ENCODE assay signal across 18 mouse cellular contexts in the genomic region with DNA sequence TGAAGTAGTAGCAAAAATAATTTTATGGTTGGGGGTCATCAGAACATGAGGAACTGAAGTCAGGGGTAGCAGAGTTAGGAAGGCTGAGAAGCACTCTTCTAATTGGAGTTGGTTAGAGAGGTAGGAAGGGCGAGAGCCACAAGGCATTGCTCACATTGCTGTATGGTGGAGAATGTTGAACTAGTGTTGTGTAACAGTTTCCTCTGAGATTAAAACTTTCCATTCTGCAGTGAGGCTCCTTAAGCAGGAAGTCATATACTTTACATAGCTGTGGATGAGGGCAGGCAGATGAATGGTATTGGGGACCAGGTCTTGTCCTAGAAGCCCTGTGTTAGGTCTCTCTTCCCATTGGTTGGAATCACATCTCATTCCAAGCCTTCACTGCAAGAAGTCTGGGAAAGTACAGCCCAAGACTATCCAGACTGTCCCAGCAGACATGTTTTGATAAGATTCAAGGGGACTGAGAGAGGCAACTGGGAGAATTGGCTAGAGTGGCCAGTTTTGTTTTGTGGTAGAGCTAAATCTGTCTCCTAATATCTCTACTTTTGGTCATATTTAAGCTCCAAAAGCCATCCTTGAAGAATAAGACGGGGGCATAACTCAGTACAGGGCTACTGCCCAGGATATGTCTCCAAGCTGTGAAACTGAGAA.
DNase-seq lines count a peak whose midpoint lies in the region; ATAC-seq and TF ChIP-seq lines count a peak whose summit lies in the region.
"Had no signal": no experiment of that assay in that cellular context is flagged by ENCODE, and none has a peak within 500 bp of the region (broad histone marks: within the 10 kb centered on the region; RNA-seq: fewer than 3 reads in every experiment).

No protein-coding gene starts in this region.

- no peak overlapping the region for H3K4me3 ChIP-seq in liver, adult 2 months (ENCODE audit: insufficient read depth, low read depth, low read length)
- no peak overlapping the region for H3K4me3 ChIP-seq in liver, embryonic 11.5 days (ENCODE audit: low read depth, low read length)
- H3K4me3 ChIP-seq in bone marrow macrophage, adult 2 months (ENCODE audit: insufficient read depth, low read length) = no peak overlapping the region
- H3K4me3 ChIP-seq: embryonic facial prominence, embryonic 15.5 days; forebrain, embryonic 10.5 days; stomach, embryonic 15.5 days had no signal

- H3K4me2 ChIP-seq in liver, embryonic 11.5 days = no peak overlapping the region
- H3K4me2 ChIP-seq: embryonic facial prominence, embryonic 15.5 days; stomach, embryonic 15.5 days had no signal

- 64% methylated on average over 2 of the region's 2 CpGs for WGBS in liver, adult 2 months
- WGBS in liver, embryonic 11.5 days = 68% methylated on average over 2 of the region's 2 CpGs

- TF ChIP-seq CTCF in liver, adult 2 months (IDR thresholded peaks at IDR 0.05; ENCODE audit: low read depth, low read length) = no peak
- TF ChIP-seq CTCF in bone marrow macrophage, adult 2 months (IDR thresholded peaks at IDR 0.05; ENCODE audit: low read depth, low read length) = no peak

- no peaks in the 10 kb centered on the region for H3K79me2 ChIP-seq in liver, adult 2 months (ENCODE audit: control insufficient read depth, insufficient read depth, low read length)

- TF ChIP-seq POLR2A in liver, adult 2 months (IDR thresholded peaks at IDR 0.05; ENCODE audit: extremely low read depth, insufficient read depth, low read length) = no peak
- no peak for TF ChIP-seq POLR2A in bone marrow macrophage, adult 2 months (IDR thresholded peaks at IDR 0.05; ENCODE audit: borderline replicate concordance, low read depth, low read length)

- DNase-seq in liver, adult 2 months (ENCODE audit: extremely low read depth, low read depth, low spot score) = peak; percentile 65
- no peak for DNase-seq in liver, embryonic 11.5 days (ENCODE audit: low spot score)
- no peak for DNase-seq in yolk sac, embryonic 10.5 days (ENCODE audit: low spot score)
- no peak for DNase-seq in right cerebral cortex, postnatal 25 days
- DNase-seq: cerebellum, postnatal 10 days; embryo, embryonic 11 days; gastrocnemius, postnatal 36 days; heart, postnatal 36 days; kidney, adult 18-20 months; kidney, postnatal 14 days; right cerebral cortex, adult 18-20 months had no signal

- H3K9ac ChIP-seq in liver, adult 2 months (ENCODE audit: low read depth, low read length) = no peak overlapping the region
- H3K9ac ChIP-seq in liver, embryonic 11.5 days (ENCODE audit: low read depth, low read length) = no peak overlapping the region
- H3K9ac ChIP-seq: embryonic facial prominence, embryonic 15.5 days; stomach, embryonic 15.5 days had no signal

- peaks cover 29% of the 10 kb centered on the region for H3K4me1 ChIP-seq in liver, adult 2 months (ENCODE audit: control insufficient read depth, insufficient read depth, low read length)
- H3K4me1 ChIP-seq in liver, embryonic 11.5 days (replicated peaks; ENCODE audit: control insufficient read depth, insufficient read depth, low read length) = no peaks in the 10 kb centered on the region
- H3K4me1 ChIP-seq in bone marrow macrophage, adult 2 months (ENCODE audit: control insufficient read depth, insufficient read depth, low read length) = peaks cover 22% of the 10 kb centered on the region
- H3K4me1 ChIP-seq: stomach, embryonic 15.5 days had no signal

- H3K36me3 ChIP-seq in liver, adult 2 months (ENCODE audit: control insufficient read depth, insufficient read depth, low read length) = no peaks in the 10 kb centered on the region
- H3K36me3 ChIP-seq in liver, embryonic 11.5 days (ENCODE audit: control insufficient read depth, insufficient read depth, low read length) = no peaks in the 10 kb centered on the region
- H3K36me3 ChIP-seq: embryonic facial prominence, embryonic 15.5 days; forebrain, embryonic 10.5 days; stomach, embryonic 15.5 days had no signal

- no peaks in the 10 kb centered on the region for H3K9me3 ChIP-seq in liver, embryonic 11.5 days (ENCODE audit: control insufficient read depth, low read length)
- H3K9me3 ChIP-seq: embryonic facial prominence, embryonic 15.5 days; forebrain, embryonic 10.5 days; stomach, embryonic 15.5 days had no signal

- no peak for ATAC-seq in liver, embryonic 11.5 days (replicated peaks; ENCODE audit: low FRiP score)
- ATAC-seq in hematopoietic stem cell, adult 5-6 weeks (replicated peaks in 1 of 2; ENCODE audit: insufficient read depth in 1 of 2, low FRiP score in 2 of 2, low TSS enrichment in 1 of 2, low read depth in 1 of 2, poor library complexity in 2 of 2, severe bottlenecking in 2 of 2) = peak; percentile 27 to 32; a peak in 2 of 4 replicates
- peak; percentile 98 for ATAC-seq in megakaryocyte progenitor cell, adult 5-6 weeks (replicated peaks; ENCODE audit: poor library complexity)
- ATAC-seq: midbrain, embryonic 16.5 days had no signal

- H3K27ac ChIP-seq in liver, adult 2 months (replicated peaks; ENCODE audit: insufficient read depth, low read depth, low read length) = peak overlapping the region; percentile 62
- no peak overlapping the region for H3K27ac ChIP-seq in liver, embryonic 11.5 days (ENCODE audit: low read depth, low read length)
- peak overlapping the region; percentile 73 for H3K27ac ChIP-seq in bone marrow macrophage, adult 2 months (ENCODE audit: insufficient read depth, low read depth, low read length)
- H3K27ac ChIP-seq: embryonic facial prominence, embryonic 15.5 days; forebrain, embryonic 10.5 days; stomach, embryonic 15.5 days had no signal

- no peaks in the 10 kb centered on the region for H3K27me3 ChIP-seq in liver, adult 2 months (ENCODE audit: control insufficient read depth, insufficient read depth, low read length)
- H3K27me3 ChIP-seq in liver, embryonic 11.5 days (replicated peaks; ENCODE audit: control insufficient read depth, insufficient read depth, low read length) = no peaks in the 10 kb centered on the region
- H3K27me3 ChIP-seq: embryonic facial prominence, embryonic 15.5 days; stomach, embryonic 15.5 days had no signal
